Mouse (Mus musculus): ENCODE measurements around the gene Cwc22.
A peak's percentile ranks its signal among the peaks of the same experiment; 100 is the strongest.

Gene Cwc22

DNA sequence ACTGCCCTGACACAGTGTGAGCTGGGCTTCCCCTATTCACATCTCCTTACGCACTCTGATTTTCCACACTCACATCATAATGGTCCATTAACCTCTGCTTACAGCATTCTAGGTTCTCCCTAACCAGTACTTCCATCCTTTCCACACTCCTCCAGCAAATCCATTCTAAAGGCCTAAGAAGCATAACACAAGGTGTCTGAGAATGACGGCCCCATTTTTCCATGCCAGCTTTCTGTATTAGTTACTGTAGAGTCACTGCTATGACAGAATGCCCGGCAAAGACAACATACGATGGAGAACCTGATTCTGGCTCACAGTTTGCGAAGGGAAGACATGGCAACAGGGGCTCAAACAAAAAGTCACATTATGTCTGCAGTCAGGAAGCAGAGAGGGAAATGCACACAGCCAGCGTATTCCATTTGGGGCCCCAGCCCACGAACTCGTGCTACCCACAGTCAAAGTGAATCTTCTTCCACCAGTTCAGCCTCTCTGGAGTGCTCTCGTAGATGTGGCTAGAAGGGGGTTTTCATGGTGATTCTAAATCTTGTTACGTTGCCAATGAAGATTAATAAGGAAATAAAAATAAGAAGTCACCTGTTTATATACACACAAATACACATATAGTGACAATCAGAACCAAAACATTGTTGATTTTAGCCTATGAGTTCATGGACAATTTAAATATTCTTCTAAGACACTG, 68.9 kb downstream of the Cwc22 start:
- no peak for DNase-seq (ENCODE audit: inconsistent ontology term)

DNA sequence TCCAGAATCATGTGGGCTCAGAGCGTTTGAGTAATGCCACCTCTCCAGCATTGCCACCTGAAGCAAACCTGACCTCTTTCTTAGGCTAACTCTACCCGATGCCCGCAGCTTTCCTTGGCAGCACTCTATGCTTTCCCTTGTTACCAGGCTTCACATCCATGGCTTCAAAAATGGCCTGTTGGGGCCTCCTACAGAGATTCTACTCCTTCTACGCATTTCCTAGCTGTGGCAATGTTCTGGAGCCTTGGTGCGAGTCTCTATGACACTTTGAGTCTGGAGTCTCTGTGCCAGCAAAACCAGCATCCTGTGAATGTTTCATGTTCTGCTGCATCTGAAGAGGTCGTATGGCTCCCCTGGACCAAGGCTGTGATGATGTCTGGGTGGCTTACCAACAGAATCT, 69.8 kb downstream of the Cwc22 start:
- no peak for DNase-seq (ENCODE audit: inconsistent ontology term)

DNA sequence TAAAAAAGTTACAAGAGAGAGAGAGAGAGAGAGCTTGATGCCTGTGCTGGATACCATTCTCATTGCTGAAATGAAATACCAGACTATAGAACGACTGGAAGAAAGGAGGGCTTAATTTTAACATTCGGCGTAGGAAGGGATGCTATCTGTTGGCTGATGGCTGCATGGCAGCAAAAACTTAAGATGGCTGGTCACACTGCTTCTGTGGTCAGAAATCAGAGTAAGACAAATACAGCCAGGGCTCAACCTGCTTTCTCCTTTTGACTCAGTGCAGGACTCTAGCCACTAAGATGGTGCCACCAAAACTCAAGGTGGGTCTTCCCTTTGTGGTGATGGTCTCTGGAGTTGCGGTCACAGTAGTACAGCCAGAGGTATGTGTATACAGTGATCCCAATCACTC, 70.7 kb downstream of the Cwc22 start:
- DNase-seq (ENCODE audit: inconsistent ontology term) = no peak

DNA sequence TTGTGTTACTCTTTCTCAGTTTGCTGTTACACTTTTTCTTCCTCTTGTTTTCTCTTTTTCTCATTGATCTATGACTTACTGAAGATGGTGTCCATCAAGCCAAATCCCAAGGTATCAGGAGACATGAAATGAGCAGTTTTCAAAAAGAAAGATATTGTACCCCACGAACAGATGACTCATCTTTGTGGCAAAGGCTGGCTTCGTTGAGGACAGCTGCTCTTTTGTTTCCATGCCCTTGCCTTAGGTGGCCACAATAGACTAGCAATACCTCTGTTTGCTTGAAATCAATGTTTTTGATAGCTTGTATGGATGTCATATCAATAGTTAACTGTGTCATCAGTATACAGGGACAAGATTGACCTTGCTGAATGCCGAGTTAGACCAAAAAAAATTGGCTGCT, 71.5 kb downstream of the Cwc22 start:
- peak; percentile 30 for DNase-seq (ENCODE audit: inconsistent ontology term)

DNA sequence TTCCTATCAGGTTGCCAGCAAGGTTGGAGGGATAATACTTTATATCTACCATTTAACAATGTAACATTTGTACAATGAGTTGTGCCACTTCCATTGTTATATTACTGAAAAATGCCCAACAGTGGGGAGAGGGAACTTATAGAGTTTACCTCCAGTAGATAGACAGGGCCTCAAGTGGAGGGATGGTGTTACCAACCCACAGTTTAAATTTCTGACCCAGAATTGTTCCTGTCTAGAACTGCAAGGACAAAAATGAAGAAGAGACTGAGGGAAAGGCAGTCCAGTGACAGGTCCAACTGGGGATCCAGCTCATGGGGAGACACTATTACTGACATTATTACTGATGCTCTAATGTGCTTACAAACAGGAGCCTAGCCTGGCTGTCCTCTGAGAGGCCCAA, 72.4 kb downstream of the Cwc22 start:
- no peak for DNase-seq (ENCODE audit: inconsistent ontology term)

DNA sequence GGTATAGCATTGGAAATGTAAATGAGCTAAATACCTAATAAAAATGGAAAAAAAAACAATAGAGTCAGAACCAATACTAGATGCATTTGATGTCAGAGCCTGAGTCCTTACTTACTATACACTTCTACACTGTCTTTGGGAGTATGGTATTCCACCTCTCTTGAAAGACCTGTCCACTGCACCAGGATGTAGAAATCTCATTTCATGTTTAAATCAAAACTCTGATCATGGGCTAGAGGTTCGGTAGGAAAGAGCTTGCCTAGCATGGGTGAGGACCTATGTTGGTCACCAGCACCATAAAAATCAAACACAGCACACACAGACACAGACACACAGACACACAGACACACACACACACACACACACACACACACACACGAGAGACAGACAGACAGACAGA, 73.5 kb downstream of the Cwc22 start:
- DNase-seq (ENCODE audit: inconsistent ontology term) = no peak

DNA sequence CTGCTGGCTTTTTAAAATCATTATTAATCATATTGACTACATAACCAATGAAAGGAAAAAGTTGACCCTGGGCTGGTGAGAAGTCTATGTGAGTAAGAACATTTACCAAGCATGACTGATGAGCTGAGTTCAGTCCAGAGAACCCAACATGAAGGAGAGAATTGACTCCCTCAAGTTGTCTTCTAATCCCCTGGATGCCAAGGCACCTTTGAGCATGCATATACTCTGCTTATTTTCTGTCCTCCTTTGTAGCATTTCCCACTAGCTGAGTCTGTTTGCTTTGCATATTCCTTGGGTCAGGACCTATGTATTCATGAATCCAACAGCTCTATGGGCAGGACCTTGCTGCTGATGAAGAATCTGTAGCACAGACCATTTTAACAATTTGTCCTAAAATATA, 75.0 kb downstream of the Cwc22 start:
- DNase-seq (ENCODE audit: inconsistent ontology term) = no peak

DNA sequence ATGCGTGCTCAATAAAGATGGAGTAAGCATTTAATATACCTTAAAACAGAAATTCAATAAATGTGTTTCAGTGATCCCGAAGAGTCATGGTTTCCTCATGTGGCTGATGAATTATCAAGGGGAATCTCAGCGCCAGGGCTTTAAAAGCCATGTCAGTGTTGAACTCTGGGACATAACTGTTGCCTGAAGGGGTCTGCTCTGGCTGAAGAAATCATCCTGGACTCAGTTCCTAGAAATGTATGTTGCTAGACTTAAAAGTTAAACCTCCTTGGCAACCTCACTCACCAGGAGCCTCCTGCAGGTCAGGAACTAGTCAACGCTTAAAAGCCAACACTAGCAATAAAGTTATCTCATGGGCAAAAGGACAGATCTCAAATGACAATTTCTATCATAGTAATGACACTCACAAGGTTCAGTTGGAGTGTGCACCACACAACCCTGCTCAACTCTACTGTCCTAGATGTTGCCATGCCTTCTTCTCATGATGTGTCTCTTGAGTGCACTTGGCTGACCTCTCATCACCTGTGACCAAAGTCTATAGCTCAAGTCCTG, 76.4 kb downstream of the Cwc22 start:
- no peak for DNase-seq (ENCODE audit: inconsistent ontology term)

DNA sequence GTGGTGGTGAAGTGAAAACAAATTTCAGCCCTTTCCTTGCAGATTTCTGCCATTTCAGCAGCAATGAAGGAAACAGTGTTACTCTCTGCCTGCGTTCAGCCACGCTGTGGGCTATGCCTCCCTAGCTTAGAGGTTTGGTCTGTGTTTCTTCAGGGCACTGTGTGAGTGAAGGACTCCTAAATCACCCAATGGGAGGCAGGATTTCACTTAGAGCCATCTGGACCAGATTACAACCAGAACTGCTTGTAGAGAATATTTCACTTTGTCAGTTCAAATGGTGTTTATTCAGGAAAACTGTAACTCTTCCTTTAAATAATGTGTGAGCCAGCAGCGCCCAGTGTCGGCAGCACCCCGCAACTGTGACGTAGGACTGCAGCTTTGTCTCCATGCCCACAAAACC, 82.2 kb downstream of the Cwc22 start:
- DNase-seq (ENCODE audit: inconsistent ontology term) = no peak

DNA sequence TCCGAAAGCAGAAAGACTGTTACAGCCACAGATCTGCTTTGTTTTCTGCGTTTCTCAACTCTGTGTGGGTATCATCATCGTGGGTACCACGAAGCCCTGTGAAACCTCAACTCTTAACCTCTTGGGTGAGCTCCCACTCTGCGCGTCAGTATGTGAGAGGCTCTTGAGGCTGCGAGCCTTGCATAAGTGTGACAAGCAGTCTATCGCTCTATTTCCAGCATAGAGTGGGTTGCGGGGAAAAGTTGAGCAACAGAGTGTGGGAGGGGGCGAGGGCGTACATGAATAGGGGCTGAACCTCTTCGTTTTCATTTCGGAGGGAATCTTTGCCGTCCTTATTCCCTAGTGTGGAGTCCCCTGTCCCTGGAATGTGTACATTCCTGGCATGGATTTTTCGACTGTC, 82.7 kb downstream of the Cwc22 start:
- no peak for DNase-seq (ENCODE audit: inconsistent ontology term)

DNA sequence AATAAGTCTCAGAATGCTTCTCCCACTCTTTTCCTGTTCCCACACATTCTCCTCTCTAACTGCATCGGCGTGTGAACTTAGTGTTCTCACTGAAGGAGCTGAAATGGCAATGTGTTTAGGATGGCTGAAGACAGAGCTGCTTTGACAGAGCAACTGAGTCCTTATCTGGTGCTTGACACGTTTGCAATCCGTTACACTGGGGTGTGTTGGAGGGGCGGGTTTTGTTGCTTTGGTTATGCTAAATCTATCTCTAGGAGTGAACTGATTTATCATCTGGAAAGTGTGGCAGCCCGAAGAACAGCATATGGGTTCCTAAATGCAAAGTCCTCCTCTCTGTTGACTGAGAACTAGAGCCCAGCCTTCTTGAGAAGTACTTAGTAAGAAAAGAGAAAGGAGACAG, 104.7 kb downstream of the Cwc22 start:
- no peak for DNase-seq (ENCODE audit: inconsistent ontology term)

DNA sequence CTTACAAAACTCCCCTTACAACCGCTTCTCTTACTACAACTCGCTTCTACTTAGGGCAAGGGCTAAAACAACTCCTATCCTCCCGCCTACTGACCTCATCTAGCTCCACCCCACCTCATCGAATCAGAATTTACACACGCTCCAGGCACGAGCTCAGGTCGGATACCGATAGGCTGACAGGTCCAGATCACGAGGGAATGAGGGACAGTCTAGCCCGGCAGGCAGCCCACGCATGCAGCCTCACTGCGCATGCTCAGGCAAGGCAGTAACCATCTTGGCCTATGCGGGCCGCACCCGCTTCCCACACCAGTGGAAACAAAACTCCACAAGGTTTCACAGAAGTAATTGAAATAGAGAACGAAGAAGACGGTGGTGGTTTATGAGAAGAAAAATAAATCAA, 106.6 kb downstream of the Cwc22 start:
- no peak for DNase-seq (ENCODE audit: inconsistent ontology term)

DNA sequence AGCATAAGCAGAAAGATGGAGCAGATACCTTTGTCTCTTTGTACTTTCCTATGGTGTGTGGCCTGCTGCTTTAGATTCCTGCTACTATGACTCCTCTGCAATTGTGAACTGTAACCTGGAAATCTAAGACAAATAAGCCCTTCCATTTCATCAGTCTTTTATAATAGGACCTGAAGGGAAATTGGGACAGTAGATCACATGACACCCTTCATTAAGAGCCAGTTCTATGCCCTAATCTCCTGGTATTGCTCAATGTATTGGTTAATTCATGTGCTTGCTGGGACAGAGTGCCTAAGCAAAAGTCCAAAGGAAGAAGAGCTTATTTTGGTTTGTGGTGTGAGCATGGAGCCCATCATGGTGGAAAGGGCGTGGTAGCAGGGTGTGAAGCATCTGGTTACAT, 107.5 kb downstream of the Cwc22 start:
- no peak for DNase-seq (ENCODE audit: inconsistent ontology term)

DNA sequence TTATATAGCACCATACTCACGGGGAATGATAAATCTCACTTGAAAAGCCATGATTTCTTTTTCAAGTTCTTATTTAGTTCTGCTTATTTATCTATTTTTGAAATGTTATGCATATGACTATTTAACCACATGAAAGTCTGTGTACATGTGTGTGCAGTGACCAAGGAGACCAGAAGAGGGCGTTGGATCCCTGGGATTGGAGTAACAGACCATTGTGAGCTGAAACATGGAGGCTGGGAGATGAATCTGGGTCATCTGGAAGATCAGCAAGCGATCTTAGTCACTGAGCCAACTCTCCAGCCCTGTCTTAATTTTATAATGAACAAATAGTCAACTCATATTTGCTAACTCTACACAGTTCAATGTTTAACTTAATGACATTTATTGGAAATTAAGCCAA, 110.4 kb downstream of the Cwc22 start:
- DNase-seq (ENCODE audit: inconsistent ontology term) = no peak
